Mouse (Mus musculus) heart, adult 2 months (tissue): ENCODE measurements around the gene Eml6. TPM values are rescaled to one million over a fixed set of nuclear protein-coding genes. Genes with fewer than 3 reads are reported as not detected.

Source experiments
- DNase-seq, 2 experiments: peaks; one replicate each; pipeline ENCODE4 v3.0.0; 2021
- H3K27ac ChIP-seq: fragments of 200-600 bp; 2 replicates; pipeline ENCODE4 v1.8.1; 2022
- H3K27me3 ChIP-seq: fragments of 200-500 bp; 2 replicates; pipeline ENCODE4 v1.6.1; 2012; ENCODE audit warnings: mild to moderate bottlenecking, low read length, inconsistent platforms, mixed read lengths; ENCODE audit not compliant: control insufficient read depth, insufficient read depth
- H3K36me3 ChIP-seq: fragments of 200-500 bp; 2 replicates; pipeline ENCODE4 v1.6.1; 2012; ENCODE audit warnings: low read length, inconsistent platforms; ENCODE audit not compliant: control insufficient read depth, insufficient read depth
- H3K4me1 ChIP-seq: fragments of 200-500 bp; 2 replicates; pipeline ENCODE4 v1.6.1; 2011; ENCODE audit warnings: low read length; ENCODE audit not compliant: control insufficient read depth, insufficient read depth
- H3K4me3 ChIP-seq: fragments of 200-600 bp; 2 replicates; pipeline ENCODE4 v1.8.1; 2022
- H3K79me2 ChIP-seq: fragments of 200-500 bp; replicated peaks from 2 replicates; pipeline ENCODE4 v1.6.1; 2012; ENCODE audit warnings: mild to moderate bottlenecking, inconsistent platforms, low read length, moderate library complexity, mixed read lengths; ENCODE audit not compliant: control insufficient read depth, insufficient read depth
- H3K9ac ChIP-seq: fragments of 200-500 bp; 2 replicates; pipeline ENCODE4 v1.6.1; 2012; ENCODE audit warnings: low read depth, mild to moderate bottlenecking, control low read depth, inconsistent platforms, low read length, mixed read lengths
- CTCF ChIP-seq: fragments of 200-600 bp; IDR thresholded peaks from 2 replicates; pipeline ENCODE4 v1.8.1; 2022; ENCODE audit warnings: antibody characterized with exemption, mild to moderate bottlenecking, moderate library complexity
- EP300 ChIP-seq: fragments of 200-500 bp; IDR thresholded peaks from 2 replicates; pipeline ENCODE4 v1.6.1; 2011; ENCODE audit warnings: low read depth, low read length, control low read depth; ENCODE audit not compliant: insufficient read depth
- POLR2A ChIP-seq: fragments of 200-500 bp; IDR thresholded peaks from 2 replicates; pipeline ENCODE4 v1.6.1; 2011; ENCODE audit warnings: mild to moderate bottlenecking, low read depth, low read length, control low read depth; ENCODE audit not compliant: insufficient read depth
- WGBS: fragments of 180-500 bp; shearing (Covaris S2); methylation state at CpG from one replicate; pipeline ENCODE4 v1.1.7; 2018; 5-methylcytosine and 5-hydroxymethylcytosine counted together
- intact Hi-C: fragments of 180-260 bp; cut with DNase I; formaldehyde crosslinking; loops from one replicate; pipeline ENCODE4 v1.15.1; 2025
- long read RNA-seq: library from polyadenylated mRNA; stranded (forward); transcript quantifications from one replicate; pipeline ENCODE4 v2.0.0, GENCODE M21; 2021
- polyA plus RNA-seq: library from polyadenylated mRNA; depleted of rRNA; stranded (reverse); fragments of >200 nt; gene quantifications from 2 replicates; pipeline ENCODE4 v1.2.3, GENCODE M21; 2012; rRNA removed
- total RNA-seq, 2 experiments: library from RNA; stranded (reverse); gene quantifications; 2 replicates each; pipeline ENCODE4 v1.2.3; 2021

Eml6 gene
- total RNA-seq, result 1 to 10 TPM; 2.0 to 2.2 TPM
- 2.1 and 3.8 TPM in 2 replicates for polyA plus RNA-seq
- long read RNA-seq, partial matches to known transcripts, result 0 of 1 reads
- long read RNA-seq, other reads (novel, unspliced or antisense), result 1 of 1 reads

DNA sequence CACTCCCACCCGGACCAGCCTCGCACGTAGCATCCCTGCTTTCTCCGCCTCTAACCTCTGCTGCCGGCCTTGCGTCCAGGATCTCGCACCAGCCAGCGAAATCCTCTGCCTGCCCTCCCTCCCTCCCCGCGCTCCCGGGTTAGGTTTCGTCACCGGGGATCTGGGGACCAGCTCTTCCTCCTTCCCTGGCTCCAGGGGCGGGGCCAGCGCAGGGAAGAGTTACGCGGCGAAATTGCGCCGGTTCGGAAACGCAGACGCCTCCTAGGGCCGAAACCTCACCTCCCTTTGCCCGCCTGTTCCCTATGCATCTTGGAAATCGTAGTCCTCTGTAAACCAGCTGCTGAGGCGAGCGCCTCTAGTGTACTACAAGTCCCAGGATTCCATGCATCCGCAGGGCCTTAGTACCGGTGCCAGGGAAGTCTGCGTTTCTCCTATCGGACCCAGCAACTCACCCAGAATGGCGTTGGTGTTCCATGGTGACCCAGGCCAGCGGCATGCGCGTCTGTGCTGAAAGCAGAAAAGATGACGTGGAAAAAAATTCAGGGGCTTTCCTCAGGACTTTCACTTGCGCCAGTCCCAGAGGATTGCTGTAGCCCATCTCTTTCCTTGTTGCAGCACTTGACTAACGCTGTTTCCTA is at the start of gene Eml6:
Gene Eml6, minus strand, starts transcription at position 199 of the 638 bp plus-strand sequence.
- intact Hi-C loops, result loop anchor here (10.0 kb wide), 1 partner anchor 481 kb away; the partner anchor contains the start of genes Clhc1 and Rps27a
- Histone ChIP-seq H3K4me1 (peaks cover 3% of the 10 kb centered on the region), H3K27me3 (no peaks in the 10 kb centered on the region), H3K4me3 (peak within 1 kb of the TSS; percentile 84), H3K27ac (peak within 1 kb of the TSS; percentile 87), H3K9ac (peak within 1 kb of the TSS; percentile 90), H3K79me2 (no peaks in the 10 kb centered on the region), H3K36me3 (no peaks in the 10 kb centered on the region)
- TF ChIP-seq CTCF (peak; percentile 37), EP300 (peak; percentile 85), POLR2A (peak; percentile 93)
- WGBS, result under 1% methylated on average over 39 of the region's 39 CpGs
- peak; percentile 93 to 98 for DNase-seq

DNA sequence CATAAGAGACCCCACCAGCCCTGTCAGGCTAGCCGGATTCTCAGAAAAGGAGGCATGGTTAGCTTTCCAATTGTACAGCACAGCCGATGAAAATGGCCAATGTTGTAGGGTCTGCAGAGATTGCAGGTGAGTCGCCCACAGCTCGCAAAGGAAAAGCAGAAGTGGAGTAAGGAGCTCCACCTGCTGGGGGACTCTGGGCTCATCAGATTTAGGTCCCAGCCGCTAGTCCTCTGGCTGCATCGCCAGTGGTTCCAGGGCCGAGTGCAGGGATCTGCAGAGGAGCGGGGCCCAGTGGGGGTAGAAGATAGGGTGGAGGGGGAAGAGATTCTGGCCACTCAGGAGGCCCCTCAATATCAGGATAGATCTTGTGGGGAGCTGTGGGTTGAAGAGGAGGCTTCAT is 31.5 kb upstream of the Eml6 start:
- no peak overlapping the region for H3K4me3 ChIP-seq
- no peaks in the 10 kb centered on the region for H3K79me2 ChIP-seq
- H3K4me1 ChIP-seq, result no peaks in the 10 kb centered on the region; the same call in 1 of the 2 replicates
- TF ChIP-seq CTCF (peak; percentile 37), POLR2A (no peak), EP300 (no peak)
- WGBS, result 38% methylated on average over 8 of the region's 8 CpGs
- no peak for DNase-seq
- H3K27me3 ChIP-seq, result no peaks in the 10 kb centered on the region
- intact Hi-C loops, result no loop called here
- no peaks in the 10 kb centered on the region for H3K36me3 ChIP-seq
- no peak overlapping the region for H3K27ac ChIP-seq
- H3K9ac ChIP-seq, result no peak overlapping the region

DNA sequence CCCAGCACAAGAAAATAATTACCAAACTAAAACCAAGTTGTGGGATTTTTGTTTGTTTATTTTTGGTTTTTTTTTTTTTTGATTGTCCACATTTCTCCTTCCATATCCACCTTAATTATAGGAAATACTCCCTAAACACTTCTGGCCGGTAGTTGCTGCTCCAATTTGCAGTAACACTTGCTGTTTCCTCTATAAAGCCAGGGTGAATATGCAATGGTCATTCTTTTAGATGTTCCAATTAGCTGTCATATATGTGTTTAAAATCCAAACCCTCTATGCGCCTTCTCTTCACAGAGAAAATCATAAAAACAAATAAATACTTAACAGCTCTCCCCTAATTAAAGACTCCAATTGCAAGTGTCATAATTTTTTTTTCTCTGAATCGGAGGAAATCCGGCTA is 689 bp downstream of the Eml6 start:
- DNase-seq, result no peak
- no peaks in the 10 kb centered on the region for H3K27me3 ChIP-seq
- intact Hi-C loops, result loop anchor here (10.0 kb wide), 1 partner anchor 480 kb away; the partner anchor contains the start of genes Clhc1 and Rps27a
- H3K4me1 ChIP-seq, result peaks cover 3% of the 10 kb centered on the region
- no peak overlapping the region for H3K9ac ChIP-seq
- H3K36me3 ChIP-seq, result no peaks in the 10 kb centered on the region
- 8% methylated on average over 4 of the region's 4 CpGs for WGBS
- TF ChIP-seq POLR2A (no peak), EP300 (no peak), CTCF (no peak)
- H3K4me3 ChIP-seq, result peak overlapping the region; percentile 84
- peak overlapping the region; percentile 84 for H3K27ac ChIP-seq
- no peaks in the 10 kb centered on the region for H3K79me2 ChIP-seq

DNA sequence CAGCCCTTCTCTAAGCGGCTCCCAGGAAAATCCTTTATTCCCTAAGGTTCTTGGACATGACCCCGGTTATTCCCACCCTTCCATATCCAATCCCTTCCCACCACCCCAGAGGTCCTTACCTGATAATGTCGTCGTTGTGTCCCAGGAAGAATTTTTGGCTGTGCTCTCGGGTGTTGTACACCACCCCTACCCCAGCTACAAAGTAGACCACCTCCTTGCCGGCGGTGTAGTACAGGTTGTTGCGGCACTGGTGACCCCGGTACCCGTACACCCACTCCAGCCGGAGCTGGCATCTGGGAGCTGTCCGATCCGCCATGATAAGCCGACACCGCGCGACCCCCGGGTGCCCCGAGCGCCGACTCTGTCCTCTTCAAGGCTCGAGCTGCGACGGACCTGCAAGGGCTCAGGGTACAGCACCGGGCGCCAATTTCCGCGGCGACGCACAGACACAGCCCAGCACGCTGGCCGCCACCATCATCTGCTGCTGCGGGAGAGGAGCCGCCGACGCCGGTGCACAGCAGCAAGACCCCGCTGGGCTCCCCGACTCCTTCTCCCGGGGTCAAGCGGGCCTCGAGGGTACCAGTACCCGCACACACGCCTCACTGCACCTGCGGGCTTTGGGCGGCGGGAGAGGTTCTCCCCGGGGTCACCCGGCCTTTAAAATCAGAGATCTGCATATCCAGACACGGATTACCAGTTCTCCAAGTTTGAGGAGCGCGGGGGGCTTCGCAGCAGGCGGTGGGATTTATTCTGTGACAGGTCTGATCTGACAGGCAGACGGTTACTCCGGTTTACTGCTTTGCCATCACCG is 1.4 kb downstream of the Eml6 start:
- peak; percentile 42 to 62 for DNase-seq
- H3K4me1 ChIP-seq, result peaks cover 3% of the 10 kb centered on the region
- H3K9ac ChIP-seq, result peak overlapping the region; percentile 90
- no peaks in the 10 kb centered on the region for H3K36me3 ChIP-seq
- H3K27ac ChIP-seq, result peak overlapping the region; percentile 4; the same call in 1 of the 2 replicates
- H3K79me2 ChIP-seq, result no peaks in the 10 kb centered on the region
- 3% methylated on average over 57 of the region's 57 CpGs for WGBS
- H3K4me3 ChIP-seq, result peak overlapping the region; percentile 84
- TF ChIP-seq EP300, result no peak
- TF ChIP-seq CTCF, result no peak
- TF ChIP-seq POLR2A, result no peak
- H3K27me3 ChIP-seq, result no peaks in the 10 kb centered on the region
- intact Hi-C loops, result loop anchor here (10.0 kb wide), 1 partner anchor 480 kb away; the partner anchor contains the start of genes Clhc1 and Rps27a

DNA sequence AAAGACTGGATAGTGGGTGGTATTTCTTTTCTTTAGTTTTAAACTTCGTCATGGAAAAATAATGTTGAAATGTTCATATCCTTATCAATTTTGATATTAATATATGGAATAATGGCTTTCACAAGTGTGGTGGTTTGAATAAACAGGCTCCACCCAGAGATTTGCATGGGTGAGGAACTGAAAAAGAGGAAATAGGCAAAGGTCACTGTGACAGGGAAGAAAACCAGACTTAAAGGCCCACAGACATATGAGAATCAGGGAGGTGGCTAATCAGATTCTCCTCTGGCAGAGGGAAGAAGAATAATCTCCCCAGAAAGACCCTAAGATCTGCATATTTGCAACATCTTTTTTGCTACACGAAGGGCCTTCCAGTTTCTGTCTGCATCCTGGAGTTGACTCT is 39.6 kb downstream of the Eml6 start:
- Histone ChIP-seq H3K27me3 (no peaks in the 10 kb centered on the region), H3K79me2 (no peaks in the 10 kb centered on the region), H3K9ac (no peak overlapping the region), H3K4me1 (no peaks in the 10 kb centered on the region), H3K36me3 (no peaks in the 10 kb centered on the region), H3K27ac (no peak overlapping the region), H3K4me3 (no peak overlapping the region)
- no peak for TF ChIP-seq EP300
- TF ChIP-seq POLR2A, result no peak
- no peak for TF ChIP-seq CTCF
- WGBS, result 62% methylated on average over 2 of the region's 2 CpGs
- intact Hi-C loops, result no loop called here
- no peak for DNase-seq

DNA sequence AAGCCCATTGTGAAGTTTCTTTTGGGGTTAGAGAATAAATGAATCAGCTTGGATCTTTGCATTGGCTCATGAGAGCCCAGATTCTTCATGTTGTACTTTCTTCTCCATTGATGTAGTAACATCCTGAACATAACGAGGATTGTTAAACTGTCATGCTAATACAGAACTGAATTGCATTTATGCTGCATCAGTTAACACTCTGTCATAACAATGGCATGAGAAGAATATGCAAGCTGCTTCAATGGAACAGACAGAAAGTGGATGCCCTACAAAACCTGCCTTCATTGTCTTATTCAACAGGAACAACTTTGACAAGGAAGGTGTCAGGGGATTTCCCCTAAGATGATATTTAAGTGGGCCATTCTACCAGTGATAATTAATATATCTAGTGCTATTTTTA is 57.0 kb downstream of the Eml6 start:
- H3K4me1 ChIP-seq, result no peaks in the 10 kb centered on the region
- no peak overlapping the region for H3K9ac ChIP-seq
- 80% methylated on average over 1 of the region's 1 CpGs for WGBS
- no peaks in the 10 kb centered on the region for H3K79me2 ChIP-seq
- H3K27me3 ChIP-seq, result no peaks in the 10 kb centered on the region
- H3K27ac ChIP-seq, result no peak overlapping the region
- TF ChIP-seq POLR2A (no peak), EP300 (no peak), CTCF (no peak)
- no peak for DNase-seq
- intact Hi-C loops, result no loop called here
- H3K36me3 ChIP-seq, result no peaks in the 10 kb centered on the region
- no peak overlapping the region for H3K4me3 ChIP-seq
